Mouse (Mus musculus) kidney, embryonic 16.5 days (tissue): Measurements from ENCODE around the gene Nipsnap3b. TPM values are rescaled to one million over a fixed set of nuclear protein-coding genes. Genes with fewer than 3 reads are reported as not detected.
A peak's percentile ranks its signal among the peaks of the same experiment; 100 is the strongest.

Experiments
- ATAC-seq: fragments of 200-750 bp; cut with Nextera tagmentation; 2 replicates; pipeline ENCODE4 v1.8.0; 2017; ENCODE audit warnings: moderate TSS enrichment; ENCODE audit not compliant: low FRiP score, low TSS enrichment
- H3K27ac ChIP-seq: fragments of 300-500 bp; sonication (generic); 2 replicates; pipeline ENCODE4 v1.5.1; 2014; ENCODE audit warnings: low read length
- H3K27me3 ChIP-seq: fragments of 300-500 bp; sonication (generic); 2 replicates; pipeline ENCODE4 v1.6.1; 2014; ENCODE audit warnings: low read length, control low read depth, mixed read lengths; ENCODE audit not compliant: insufficient read depth
- H3K36me3 ChIP-seq: fragments of 300-500 bp; sonication (generic); 2 replicates; pipeline ENCODE4 v1.6.1; 2014; ENCODE audit warnings: low read length, control low read depth, mixed read lengths; ENCODE audit not compliant: insufficient read depth
- H3K4me1 ChIP-seq: fragments of 300-500 bp; sonication (generic); 2 replicates; pipeline ENCODE4 v1.6.1; 2014; ENCODE audit warnings: low read length, control low read depth, mixed read lengths; ENCODE audit not compliant: insufficient read depth
- H3K4me2 ChIP-seq: fragments of 300-500 bp; sonication (generic); replicated peaks from 2 replicates; pipeline ENCODE4 v1.6.1; 2014; ENCODE audit warnings: low read depth, low read length
- H3K4me3 ChIP-seq: fragments of 300-500 bp; sonication (generic); 2 replicates; pipeline ENCODE4 v1.5.1; 2014; ENCODE audit warnings: mild to moderate bottlenecking, low read length
- H3K9ac ChIP-seq: fragments of 300-500 bp; sonication (generic); replicated peaks from 2 replicates; pipeline ENCODE4 v1.6.1; 2014; ENCODE audit warnings: low read length
- H3K9me3 ChIP-seq: fragments of 300-500 bp; sonication (generic); 2 replicates; pipeline ENCODE4 v1.6.1; 2016; ENCODE audit warnings: low read length, control low read depth
- WGBS: fragments of 180-500 bp; shearing (Covaris S2); extraction: QIAGEN DNeasy Blood & Tissue Kit; methylation state at CpG from one replicate; pipeline ENCODE4 v1.1.7; 2014; 5-methylcytosine and 5-hydroxymethylcytosine counted together
- polyA plus RNA-seq: library from polyadenylated mRNA; unstranded; fragments of >200 nt; fragmentation: Nextera tagmentation; extraction: Ambion mirVana; gene quantifications from 2 replicates; pipeline ENCODE4 v1.2.1, GENCODE M21; 2015

Gene Nipsnap3b
- polyA plus RNA-seq, 1 experiment from 2014 or later = 78.3 TPM

DNA sequence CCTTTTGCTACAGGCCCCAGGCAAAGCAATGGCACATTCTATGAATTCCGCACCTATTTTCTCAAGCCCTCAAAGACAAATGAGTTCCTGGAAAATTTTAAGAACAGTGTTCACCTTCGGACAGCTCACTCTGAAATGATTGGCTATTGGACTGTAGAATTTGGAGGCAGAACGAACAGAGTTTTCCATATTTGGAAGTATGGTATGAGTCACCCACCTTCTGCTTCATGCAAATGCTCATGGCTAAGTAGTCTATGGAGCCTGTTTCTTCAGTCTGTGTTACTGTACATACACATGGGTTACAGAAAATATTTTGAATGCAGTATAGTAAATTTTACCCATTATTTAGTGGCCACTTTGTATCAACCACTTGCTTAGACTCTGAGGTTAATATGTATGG is 3.3 kb downstream of the Nipsnap3b start:
- Histone ChIP-seq H3K9me3 (peaks cover 14% of the 10 kb centered on the region), H3K27ac (no peak overlapping the region), H3K4me1 (0 out of 2 replicates have a peak, but pooled peaks cover 2% of the 10 kb centered on the region), H3K27me3 (no peaks in the 10 kb centered on the region), H3K4me3 (no peak overlapping the region), H3K9ac (no peak overlapping the region), H3K36me3 (peaks cover 45% of the 10 kb centered on the region), H3K4me2 (no peak overlapping the region)
- ATAC-seq = no peak
- 96% methylated on average over 3 of the region's 3 CpGs for WGBS

DNA sequence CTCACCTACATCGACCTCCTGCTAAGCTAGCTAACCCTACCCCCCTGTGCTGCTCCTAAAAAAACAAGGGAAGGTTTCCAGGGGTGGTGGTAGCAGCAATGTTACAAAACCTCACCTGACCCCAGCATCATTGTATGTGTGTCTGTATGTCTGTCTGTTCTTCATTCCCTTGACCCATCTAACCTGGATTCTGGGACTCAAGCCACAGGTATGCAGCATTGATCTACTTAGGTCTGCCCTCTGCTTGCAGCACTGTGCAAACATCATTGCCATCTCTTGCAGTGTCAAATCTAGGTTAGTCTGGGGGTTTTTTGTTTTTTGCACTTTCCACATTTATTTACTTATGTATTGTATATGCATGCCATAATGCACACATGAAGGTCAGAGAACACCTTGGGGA is 6.7 kb downstream of the Nipsnap3b start:
- peaks cover 14% of the 10 kb centered on the region for H3K9me3 ChIP-seq
- H3K4me1 ChIP-seq = no peaks in the 10 kb centered on the region
- no peak for ATAC-seq
- H3K9ac ChIP-seq = no peak overlapping the region
- H3K36me3 ChIP-seq = peaks cover 64% of the 10 kb centered on the region
- H3K27me3 ChIP-seq = no peaks in the 10 kb centered on the region
- H3K27ac ChIP-seq = no peak overlapping the region
- 94% methylated on average over 1 of the region's 1 CpGs for WGBS
- no peak overlapping the region for H3K4me2 ChIP-seq
- no peak overlapping the region for H3K4me3 ChIP-seq

GRCm38 (mm10) chr4:53023189-53023925 is 11.7 kb downstream of the Nipsnap3b start:
- Histone ChIP-seq H3K4me2 (no peak overlapping the region), H3K27ac (no peak overlapping the region), H3K4me3 (no peak overlapping the region), H3K9ac (no peak overlapping the region), H3K36me3 (peaks cover 33% of the 10 kb centered on the region), H3K27me3 (no peaks in the 10 kb centered on the region), H3K9me3 (no peaks in the 10 kb centered on the region), H3K4me1 (no peaks in the 10 kb centered on the region)
- WGBS = 86% methylated on average over 14 of the region's 14 CpGs
- ATAC-seq = no peak

DNA sequence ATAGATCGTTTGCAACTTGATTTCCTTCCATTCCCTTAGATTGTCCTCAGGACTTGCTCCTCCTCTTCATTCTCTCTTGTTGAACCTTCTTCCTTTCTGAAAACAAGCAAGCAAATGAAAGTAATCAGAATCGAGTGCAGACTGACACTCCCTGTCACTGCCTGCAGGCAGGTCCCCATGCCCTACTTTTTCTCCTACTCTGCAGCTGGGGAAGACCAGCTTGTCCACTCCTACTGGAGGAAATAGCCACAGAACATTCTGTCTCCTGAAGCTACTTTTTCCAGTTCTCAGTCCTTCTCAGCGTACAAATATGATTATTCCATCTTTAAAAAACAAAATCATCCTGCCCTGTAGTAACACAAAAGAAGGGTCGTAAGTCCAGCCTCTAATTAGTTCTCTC is 12.7 kb downstream of the Nipsnap3b start:
- peaks cover 30% of the 10 kb centered on the region for H3K36me3 ChIP-seq
- H3K27me3 ChIP-seq = no peaks in the 10 kb centered on the region
- H3K27ac ChIP-seq = no peak overlapping the region
- H3K4me1 ChIP-seq = no peaks in the 10 kb centered on the region
- no peak overlapping the region for H3K4me3 ChIP-seq
- WGBS = 93% methylated on average over 4 of the region's 4 CpGs
- H3K9ac ChIP-seq = no peak overlapping the region
- no peak overlapping the region for H3K4me2 ChIP-seq
- no peaks in the 10 kb centered on the region for H3K9me3 ChIP-seq
- ATAC-seq = no peak

- ATAC-seq = no peak
- Histone ChIP-seq H3K9ac (no peak overlapping the region), H3K4me3 (no peak overlapping the region), H3K36me3 (peaks cover 10% of the 10 kb centered on the region), H3K27me3 (no peaks in the 10 kb centered on the region), H3K9me3 (no peaks in the 10 kb centered on the region), H3K4me2 (no peak overlapping the region), H3K4me1 (no peaks in the 10 kb centered on the region), H3K27ac (no peak overlapping the region)
- 79% methylated on average over 3 of the region's 3 CpGs for WGBS
Measured at GRCm38 (mm10) chr4:53027811-53028210, 16.1 kb downstream of the Nipsnap3b start.

- Histone ChIP-seq H3K27me3 (no peaks in the 10 kb centered on the region), H3K4me2 (no peak overlapping the region), H3K9me3 (no peaks in the 10 kb centered on the region), H3K36me3 (no peaks in the 10 kb centered on the region), H3K27ac (no peak overlapping the region), H3K4me1 (no peaks in the 10 kb centered on the region), H3K9ac (no peak overlapping the region), H3K4me3 (no peak overlapping the region)
- no peak for ATAC-seq
- 37% methylated on average over 8 of the region's 8 CpGs for WGBS
Measured at GRCm38 (mm10) chr4:53030326-53030948, 18.8 kb downstream of the Nipsnap3b start.

DNA sequence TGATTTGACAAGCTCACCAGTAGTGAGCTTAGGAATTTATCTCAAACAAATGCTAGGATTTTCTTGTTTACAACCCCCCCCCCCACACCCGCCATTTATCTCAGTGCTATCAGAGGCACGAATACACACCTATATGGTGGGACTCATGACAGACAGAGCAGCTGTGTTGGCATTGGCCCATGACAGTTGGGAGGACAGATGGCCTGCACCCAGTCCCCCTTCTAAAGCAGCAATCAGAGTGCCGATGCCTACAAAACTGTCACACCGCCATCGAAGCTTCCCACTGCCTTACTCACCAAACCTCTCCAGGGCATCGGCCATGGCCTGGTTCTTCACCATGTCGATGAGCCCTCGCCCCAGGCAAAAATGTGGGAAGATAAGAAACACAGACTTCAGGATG is 32.1 kb downstream of the Nipsnap3b start:
- Histone ChIP-seq H3K4me2 (no peak overlapping the region), H3K27ac (no peak overlapping the region), H3K27me3 (no peaks in the 10 kb centered on the region), H3K4me3 (no peak overlapping the region), H3K36me3 (peaks cover 15% of the 10 kb centered on the region), H3K9me3 (no peaks in the 10 kb centered on the region), H3K9ac (no peak overlapping the region), H3K4me1 (peaks cover 4% of the 10 kb centered on the region; the same call in 1 of the 2 replicates)
- WGBS = 91% methylated on average over 8 of the region's 8 CpGs
- no peak for ATAC-seq

GRCm38 (mm10) chr4:53045807-53046206 is 34.1 kb downstream of the Nipsnap3b start:
- ATAC-seq = 0 out of 2 replicates have a peak, but pooled peaks have one; percentile 54
- Histone ChIP-seq H3K36me3 (peaks cover 19% of the 10 kb centered on the region), H3K4me3 (no peak overlapping the region), H3K27me3 (no peaks in the 10 kb centered on the region), H3K27ac (no peak overlapping the region), H3K4me2 (no peak overlapping the region), H3K9me3 (no peaks in the 10 kb centered on the region), H3K4me1 (peaks cover 4% of the 10 kb centered on the region; the same call in 1 of the 2 replicates), H3K9ac (no peak overlapping the region)
- 83% methylated on average over 7 of the region's 7 CpGs for WGBS

DNA sequence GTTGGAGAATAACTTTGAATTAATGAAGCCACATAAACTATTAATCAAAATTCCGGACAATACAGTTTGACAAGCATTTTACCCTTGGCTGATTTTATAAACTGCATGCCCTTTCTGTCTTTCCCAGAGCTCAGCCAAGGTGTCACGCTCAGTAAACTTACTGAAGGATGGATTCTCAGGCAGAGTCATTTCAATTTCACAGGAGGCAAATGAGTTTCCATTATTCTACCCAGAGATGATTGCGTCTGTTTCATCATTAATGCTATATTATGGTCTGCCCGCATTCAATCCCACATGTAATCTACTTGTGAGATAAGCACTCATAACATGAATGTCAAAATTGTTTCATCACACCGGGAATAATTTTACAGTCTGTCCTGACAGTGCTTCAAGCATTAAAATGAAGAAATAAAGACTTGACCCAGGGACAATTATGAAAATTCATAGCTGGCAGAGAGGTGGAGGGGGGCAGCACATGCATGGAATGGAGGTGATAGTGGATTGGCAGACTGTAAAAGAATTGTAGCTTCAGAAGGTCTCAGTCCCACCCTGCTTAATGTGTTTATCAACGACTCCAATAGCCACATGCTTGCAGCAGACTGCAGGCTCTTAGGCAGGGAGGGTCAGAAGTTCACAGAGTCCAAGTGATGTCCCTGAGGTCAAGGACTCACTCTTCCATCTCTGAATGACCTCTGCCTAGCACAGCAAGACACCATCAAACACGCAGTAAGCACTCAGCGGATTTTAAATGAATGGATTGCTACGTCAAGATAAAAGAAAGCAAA is 34.8 kb downstream of the Nipsnap3b start:
- peaks cover 19% of the 10 kb centered on the region for H3K36me3 ChIP-seq
- no peaks in the 10 kb centered on the region for H3K27me3 ChIP-seq
- no peak overlapping the region for H3K4me3 ChIP-seq
- H3K27ac ChIP-seq = no peak overlapping the region
- no peak overlapping the region for H3K9ac ChIP-seq
- no peaks in the 10 kb centered on the region for H3K9me3 ChIP-seq
- no peak overlapping the region for H3K4me2 ChIP-seq
- 46% methylated on average over 9 of the region's 9 CpGs for WGBS
- ATAC-seq = no peak
- H3K4me1 ChIP-seq = peaks cover 4% of the 10 kb centered on the region; the same call in 1 of the 2 replicates
